Mouse (Mus musculus) forebrain, embryonic 16.5 days (tissue): ENCODE measurements around the gene Alkbh7. TPM values are rescaled to one million over a fixed set of nuclear protein-coding genes. Genes with fewer than 3 reads are reported as not detected.

Source experiments
- ATAC-seq: fragments of 200-750 bp; cut with Nextera tagmentation; 2 replicates; pipeline ENCODE4 v1.8.0; 2017; ENCODE audit warnings: mild to moderate bottlenecking, moderate library complexity
- H3K27ac ChIP-seq: fragments of 300-500 bp; sonication (generic); 2 replicates; pipeline ENCODE4 v1.5.1; 2014; ENCODE audit warnings: low read length, control low read depth
- H3K27me3 ChIP-seq: fragments of 300-500 bp; sonication (generic); replicated peaks from 2 replicates; pipeline ENCODE4 v1.6.1; 2014; ENCODE audit warnings: low read length; ENCODE audit not compliant: control insufficient read depth, insufficient read depth
- H3K36me3 ChIP-seq: fragments of 300-500 bp; sonication (generic); 2 replicates; pipeline ENCODE4 v1.6.1; 2014; ENCODE audit not compliant: control insufficient read depth, insufficient read depth
- H3K4me1 ChIP-seq: fragments of 300-500 bp; sonication (generic); replicated peaks from 2 replicates; pipeline ENCODE4 v1.6.1; 2014; ENCODE audit warnings: low read length; ENCODE audit not compliant: control insufficient read depth, insufficient read depth
- H3K4me2 ChIP-seq: fragments of 300-500 bp; sonication (generic); 2 replicates; pipeline ENCODE4 v1.6.1; 2014; ENCODE audit warnings: mild to moderate bottlenecking, low read length, control low read depth
- H3K4me3 ChIP-seq: fragments of 300-500 bp; sonication (generic); replicated peaks from 2 replicates; pipeline ENCODE4 v1.5.1; 2014; ENCODE audit warnings: mild to moderate bottlenecking, low read length, control low read depth
- H3K9ac ChIP-seq: fragments of 300-500 bp; sonication (generic); replicated peaks from 2 replicates; pipeline ENCODE4 v1.6.1; 2014; ENCODE audit warnings: low read depth, low read length, control low read depth
- H3K9me3 ChIP-seq: fragments of 300-500 bp; sonication (generic); 2 replicates; pipeline ENCODE4 v1.6.1; 2016; ENCODE audit warnings: low read length; ENCODE audit not compliant: control insufficient read depth
- WGBS: fragments of 180-500 bp; shearing (Covaris S2); extraction: QIAGEN DNeasy Blood & Tissue Kit; methylation state at CpG from one replicate; pipeline ENCODE4 v1.1.7; 2014; 5-methylcytosine and 5-hydroxymethylcytosine counted together
- polyA plus RNA-seq: library from polyadenylated mRNA; unstranded; fragments of >200 nt; fragmentation: Nextera tagmentation; extraction: Ambion mirVana; gene quantifications from 2 replicates; pipeline ENCODE4 v1.2.1, GENCODE M21; 2015

Gene Alkbh7
- polyA plus RNA-seq, 1 experiment from 2014 or later: 45.8 TPM

GRCm38 (mm10) chr17:56996506-56996905 is 633 bp upstream of the Alkbh7 start:
- no peak for ATAC-seq
- Histone ChIP-seq H3K27me3 (no peaks in the 10 kb centered on the region), H3K36me3 (peaks cover 25% of the 10 kb centered on the region), H3K4me1 (peaks cover 11% of the 10 kb centered on the region), H3K4me2 (no peak overlapping the region), H3K9ac (no peak overlapping the region), H3K27ac (no peak overlapping the region), H3K4me3 (no peak overlapping the region), H3K9me3 (no peaks in the 10 kb centered on the region)
- WGBS: 81% methylated on average over 2 of the region's 2 CpGs

DNA sequence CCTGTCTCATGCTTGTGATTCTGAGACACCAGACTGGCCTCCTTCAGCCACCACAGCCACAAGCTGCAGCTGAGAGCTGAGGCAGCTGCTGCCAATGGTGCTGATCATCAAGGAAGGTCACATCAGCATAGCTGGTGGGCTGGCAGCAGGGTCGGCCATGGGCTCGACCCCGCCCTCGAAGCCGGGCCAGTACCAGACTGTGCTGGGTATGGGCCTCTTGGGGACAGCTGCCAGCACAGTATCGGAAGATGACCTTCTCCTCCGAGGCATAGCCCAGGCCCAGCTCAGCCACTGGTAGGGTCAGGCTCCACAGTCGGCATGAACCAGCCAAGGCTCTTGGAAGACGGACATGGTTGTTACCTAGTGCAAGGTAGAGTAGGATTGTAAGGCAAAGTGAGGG is 2.3 kb downstream of the Alkbh7 start:
- Histone ChIP-seq H3K4me2 (no peak overlapping the region), H3K9me3 (no peaks in the 10 kb centered on the region), H3K4me1 (peaks cover 8% of the 10 kb centered on the region), H3K36me3 (peaks cover 26% of the 10 kb centered on the region), H3K4me3 (no peak overlapping the region), H3K9ac (no peak overlapping the region), H3K27ac (no peak overlapping the region), H3K27me3 (no peaks in the 10 kb centered on the region)
- WGBS: 96% methylated on average over 9 of the region's 9 CpGs
- no peak for ATAC-seq

GRCm38 (mm10) chr17:56999968-57000609 is 3.0 kb downstream of the Alkbh7 start, which contains the start of gene Pspn:
Pspn (minus strand) TSS chr17:57000018.
- Histone ChIP-seq H3K36me3 (peaks cover 24% of the 10 kb centered on the region), H3K4me3 (no peak within 1 kb of the TSS), H3K4me1 (peaks cover 8% of the 10 kb centered on the region), H3K27ac (no peak within 1 kb of the TSS), H3K9me3 (no peaks in the 10 kb centered on the region), H3K4me2 (no peak within 1 kb of the TSS), H3K27me3 (no peaks in the 10 kb centered on the region), H3K9ac (no peak within 1 kb of the TSS)
- no peak for ATAC-seq
- WGBS: 90% methylated on average over 9 of the region's 9 CpGs

DNA sequence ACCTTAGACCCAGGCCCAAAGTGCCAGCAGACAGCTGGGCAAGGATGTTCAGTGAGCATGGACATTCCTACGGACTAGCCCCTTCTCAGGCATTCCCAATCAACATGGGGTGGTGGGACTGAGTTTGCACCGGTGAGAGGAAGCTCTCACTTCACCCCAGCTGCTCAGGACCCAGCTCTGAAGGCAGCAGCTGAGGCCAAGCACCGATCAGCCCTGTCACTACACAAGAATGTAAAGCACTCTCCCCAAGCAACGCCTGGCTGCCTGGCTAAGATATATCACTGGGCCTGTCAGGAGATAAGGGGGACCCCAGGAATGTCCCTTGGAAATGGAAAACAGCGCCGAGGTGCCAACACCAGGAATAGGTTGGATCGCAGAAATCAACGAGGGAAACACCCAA is 4.1 kb downstream of the Alkbh7 start:
- Histone ChIP-seq H3K27me3 (no peaks in the 10 kb centered on the region), H3K27ac (no peak overlapping the region), H3K36me3 (peaks cover 24% of the 10 kb centered on the region), H3K4me1 (peaks cover 8% of the 10 kb centered on the region), H3K9ac (no peak overlapping the region), H3K9me3 (no peaks in the 10 kb centered on the region), H3K4me2 (no peak overlapping the region), H3K4me3 (no peak overlapping the region)
- ATAC-seq: no peak
- WGBS: 81% methylated on average over 8 of the region's 8 CpGs

GRCm38 (mm10) chr17:57003994-57004393 is 6.9 kb downstream of the Alkbh7 start:
- H3K4me3 ChIP-seq: no peak overlapping the region
- no peak for ATAC-seq
- no peak overlapping the region for H3K27ac ChIP-seq
- no peaks in the 10 kb centered on the region for H3K9me3 ChIP-seq
- H3K36me3 ChIP-seq: peaks cover 37% of the 10 kb centered on the region
- no peak overlapping the region for H3K4me2 ChIP-seq
- WGBS: 96% methylated on average over 7 of the region's 7 CpGs
- no peaks in the 10 kb centered on the region for H3K27me3 ChIP-seq
- H3K9ac ChIP-seq: no peak overlapping the region
- H3K4me1 ChIP-seq: no peaks in the 10 kb centered on the region

- Histone ChIP-seq H3K36me3 (peaks cover 35% of the 10 kb centered on the region), H3K9me3 (no peaks in the 10 kb centered on the region), H3K27ac (no peak overlapping the region), H3K4me3 (no peak overlapping the region), H3K27me3 (no peaks in the 10 kb centered on the region), H3K4me1 (peaks cover 12% of the 10 kb centered on the region), H3K9ac (no peak overlapping the region), H3K4me2 (no peak overlapping the region)
- 94% methylated on average over 13 of the region's 13 CpGs for WGBS
- ATAC-seq: no peak
Measured at GRCm38 (mm10) chr17:57007137-57007905, 10.2 kb downstream of the Alkbh7 start.

DNA sequence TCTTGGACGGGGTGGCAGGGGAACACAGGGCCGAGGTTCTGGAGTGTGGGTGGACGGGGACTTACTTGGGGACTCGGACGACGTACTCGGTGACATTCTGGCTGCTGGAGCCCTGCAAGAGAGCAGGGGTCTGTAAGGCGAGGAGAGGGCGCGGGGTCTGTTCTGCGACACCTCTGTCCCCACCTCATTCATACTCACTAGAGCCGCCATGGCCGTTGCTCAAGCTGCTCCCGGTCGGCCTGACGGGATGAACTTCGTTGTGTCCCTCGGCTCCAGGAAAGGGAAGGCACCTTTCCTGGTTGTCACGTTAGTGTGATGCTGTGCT is 13.7 kb downstream of the Alkbh7 start:
- peak overlapping the region; percentile 81 for H3K27ac ChIP-seq
- under 1% methylated on average over 19 of the region's 19 CpGs for WGBS
- ATAC-seq: peak; percentile 49
- peaks cover 14% of the 10 kb centered on the region for H3K4me1 ChIP-seq
- H3K27me3 ChIP-seq: no peaks in the 10 kb centered on the region
- peaks cover 17% of the 10 kb centered on the region for H3K36me3 ChIP-seq
- peak overlapping the region; percentile 79 for H3K4me3 ChIP-seq
- peak overlapping the region; percentile 64 for H3K9ac ChIP-seq
- peak overlapping the region; percentile 92 for H3K4me2 ChIP-seq
- no peaks in the 10 kb centered on the region for H3K9me3 ChIP-seq

GRCm38 (mm10) chr17:57011236-57012141 is 14.3 kb downstream of the Alkbh7 start, which contains the start of the genes Gtf2f1 and Gm17949:
Gtf2f1 (minus strand) TSS chr17:57011288.
Gm17949 (plus strand) TSS chr17:57011469.
- H3K36me3 ChIP-seq: peaks cover 11% of the 10 kb centered on the region
- under 1% methylated on average over 51 of the region's 51 CpGs for WGBS
- H3K27me3 ChIP-seq: no peaks in the 10 kb centered on the region
- H3K9me3 ChIP-seq: no peaks in the 10 kb centered on the region
- H3K27ac ChIP-seq: peak within 1 kb of the TSS; percentile 95
- H3K9ac ChIP-seq: peak within 1 kb of the TSS; percentile 74
- H3K4me1 ChIP-seq: peaks cover 14% of the 10 kb centered on the region
- H3K4me2 ChIP-seq: peak within 1 kb of the TSS; percentile 92
- peak; percentile 91 for ATAC-seq
- H3K4me3 ChIP-seq: peak within 1 kb of the TSS; percentile 79
